Comparison of ENCODE assay signal across 21 mouse cellular contexts in genomic region chr1:89770298-89770697, GRCm38 (mm10).
DNase-seq lines count a peak whose midpoint lies in the region; ATAC-seq and TF ChIP-seq lines count a peak whose summit lies in the region.
"Had no signal": no experiment of that assay in that cellular context is flagged by ENCODE, and none has a peak within 500 bp of the region (broad histone marks: within the 10 kb centered on the region; RNA-seq: fewer than 3 reads in every experiment).

No protein-coding gene starts in this region.

- H3K9ac ChIP-seq in heart, postnatal 0 days (replicated peaks; ENCODE audit: low read depth, low read length): no peak overlapping the region
- no peak overlapping the region for H3K9ac ChIP-seq in liver, embryonic 14.5 days (replicated peaks)
- no peak overlapping the region for H3K9ac ChIP-seq in liver, embryonic 11.5 days (ENCODE audit: low read depth, low read length)
- H3K9ac ChIP-seq in ES-Bruce4 (ENCODE audit: low read depth, poor library complexity, severe bottlenecking): no peak overlapping the region
- H3K9ac ChIP-seq: embryonic facial prominence, embryonic 13.5 days; hindbrain, embryonic 13.5 days; neural tube, embryonic 15.5 days had no signal

- no peak overlapping the region for H3K4me3 ChIP-seq in heart, postnatal 0 days (ENCODE audit: low read depth, low read length)
- H3K4me3 ChIP-seq in liver, embryonic 14.5 days (ENCODE audit: insufficient read depth in 1 of 2, low read depth in 2 of 2, low read length in 2 of 2): no peak overlapping the region
- no peak overlapping the region for H3K4me3 ChIP-seq in liver, embryonic 11.5 days (ENCODE audit: low read depth, low read length)
- no peak overlapping the region for H3K4me3 ChIP-seq in ES-Bruce4 (ENCODE audit: low read depth, low read length)
- H3K4me3 ChIP-seq: embryonic facial prominence, embryonic 13.5 days; hindbrain, embryonic 13.5 days; limb, embryonic 10.5 days; neural tube, embryonic 15.5 days had no signal

- H3K4me2 ChIP-seq in heart, postnatal 0 days (ENCODE audit: low read depth, low read length): no peak overlapping the region
- H3K4me2 ChIP-seq in liver, embryonic 14.5 days (ENCODE audit: low read depth): no peak overlapping the region
- H3K4me2 ChIP-seq in liver, embryonic 11.5 days: no peak overlapping the region
- H3K4me2 ChIP-seq: embryonic facial prominence, embryonic 13.5 days; hindbrain, embryonic 13.5 days; midbrain, embryonic 11.5 days; neural tube, embryonic 15.5 days had no signal

- no peak for ATAC-seq in heart, postnatal 0 days (ENCODE audit: insufficient read depth, low read depth)
- ATAC-seq in liver, embryonic 14.5 days (ENCODE audit: insufficient read depth): no peak
- ATAC-seq in liver, embryonic 11.5 days (replicated peaks; ENCODE audit: low FRiP score): no peak

- no peak for DNase-seq in heart, postnatal 0 days (ENCODE audit: low spot score)
- DNase-seq in heart, adult 11 months: no peak
- DNase-seq in liver, embryonic 14.5 days (ENCODE audit: low read depth in 3 of 3, low spot score in 3 of 3): no peak
- DNase-seq in liver, embryonic 11.5 days (ENCODE audit: low spot score): no peak
- peak; percentile 1 for DNase-seq in induced T-regulatory cell, adult 2 months (ENCODE audit: low read depth)
- no peak for DNase-seq in cerebellum, postnatal 10 days
- DNase-seq: adrenal gland, postnatal 14 days; cerebellum, adult 18-20 months; gastrocnemius, postnatal 10 days; heart, postnatal 10 days; kidney, adult 18-20 months; kidney, postnatal 4 days; right cerebral cortex, postnatal 4 days; thymus, postnatal 25 days had no signal

- H3K36me3 ChIP-seq in heart, postnatal 0 days (replicated peaks; ENCODE audit: control insufficient read depth, insufficient read depth, low read length): 0 out of 2 replicates have a peak, but pooled peaks cover 4% of the 10 kb centered on the region
- no peaks in the 10 kb centered on the region for H3K36me3 ChIP-seq in liver, embryonic 14.5 days (replicated peaks; ENCODE audit: control insufficient read depth, insufficient read depth, low read depth)
- no peaks in the 10 kb centered on the region for H3K36me3 ChIP-seq in liver, embryonic 11.5 days (ENCODE audit: control insufficient read depth, insufficient read depth, low read length)
- H3K36me3 ChIP-seq in ES-Bruce4 (ENCODE audit: control insufficient read depth, insufficient read depth, low read length, poor library complexity, severe bottlenecking): no peaks in the 10 kb centered on the region
- H3K36me3 ChIP-seq: embryonic facial prominence, embryonic 13.5 days had no signal

- H3K9me3 ChIP-seq in heart, postnatal 0 days (replicated peaks; ENCODE audit: control insufficient read depth, low read length): no peaks in the 10 kb centered on the region
- no peaks in the 10 kb centered on the region for H3K9me3 ChIP-seq in liver, embryonic 14.5 days (ENCODE audit: control insufficient read depth, low read length)
- H3K9me3 ChIP-seq in liver, embryonic 11.5 days (ENCODE audit: control insufficient read depth, low read length): no peaks in the 10 kb centered on the region
- H3K9me3 ChIP-seq in ES-Bruce4 (replicated peaks; ENCODE audit: control insufficient read depth, insufficient read depth, low read length, poor library complexity, severe bottlenecking): no peaks in the 10 kb centered on the region
- H3K9me3 ChIP-seq: embryonic facial prominence, embryonic 13.5 days; hindbrain, embryonic 13.5 days; limb, embryonic 10.5 days; neural tube, embryonic 15.5 days had no signal

- H3K27ac ChIP-seq in heart, postnatal 0 days (ENCODE audit: low read depth): no peak overlapping the region
- H3K27ac ChIP-seq in liver, embryonic 14.5 days: no peak overlapping the region
- H3K27ac ChIP-seq in liver, embryonic 11.5 days (ENCODE audit: low read depth, low read length): no peak overlapping the region
- no peak overlapping the region for H3K27ac ChIP-seq in ES-Bruce4 (ENCODE audit: insufficient read depth, low read length)
- H3K27ac ChIP-seq: embryonic facial prominence, embryonic 13.5 days; hindbrain, embryonic 13.5 days; limb, embryonic 10.5 days; macrophage; neural tube, embryonic 15.5 days had no signal

- no peaks in the 10 kb centered on the region for H3K27me3 ChIP-seq in heart, postnatal 0 days (ENCODE audit: control insufficient read depth, insufficient read depth, low read length)
- H3K27me3 ChIP-seq in liver, embryonic 14.5 days (ENCODE audit: control insufficient read depth, insufficient read depth, low read length): no peaks in the 10 kb centered on the region
- no peaks in the 10 kb centered on the region for H3K27me3 ChIP-seq in liver, embryonic 11.5 days (replicated peaks; ENCODE audit: control insufficient read depth, insufficient read depth, low read length)
- no peaks in the 10 kb centered on the region for H3K27me3 ChIP-seq in ES-Bruce4 (ENCODE audit: control insufficient read depth, insufficient read depth, low read length, poor library complexity, severe bottlenecking)
- H3K27me3 ChIP-seq: embryonic facial prominence, embryonic 13.5 days; hindbrain, embryonic 13.5 days; neural tube, embryonic 15.5 days had no signal

- 78% methylated on average over 1 of the region's 1 CpGs for WGBS in heart, postnatal 0 days
- 45% methylated on average over 1 of the region's 1 CpGs for WGBS in liver, embryonic 14.5 days (ENCODE audit: insufficient replicate concordance)
- 61% methylated on average over 1 of the region's 1 CpGs for WGBS in liver, embryonic 11.5 days

- H3K4me1 ChIP-seq in heart, postnatal 0 days (ENCODE audit: control insufficient read depth, insufficient read depth): no peaks in the 10 kb centered on the region
- H3K4me1 ChIP-seq in liver, embryonic 14.5 days (replicated peaks; ENCODE audit: control insufficient read depth in 2 of 2, insufficient read depth in 2 of 2, low read length in 1 of 2): no peaks in the 10 kb centered on the region
- 0 out of 2 replicates have a peak, but pooled peaks cover 3% of the 10 kb centered on the region for H3K4me1 ChIP-seq in liver, embryonic 11.5 days (replicated peaks; ENCODE audit: control insufficient read depth, insufficient read depth, low read length)
- no peaks in the 10 kb centered on the region for H3K4me1 ChIP-seq in ES-Bruce4 (ENCODE audit: control insufficient read depth, insufficient read depth, low read length)

- TF ChIP-seq EP300 in heart, postnatal 0 days (IDR thresholded peaks at IDR 0.05; ENCODE audit: low read depth): no peak
- no peak for TF ChIP-seq EP300 in liver, embryonic 14.5 days (IDR thresholded peaks at IDR 0.05; ENCODE audit: low read depth)
- no peak for TF ChIP-seq EP300 in ES-Bruce4 (IDR thresholded peaks at IDR 0.05; ENCODE audit: insufficient read depth, low read depth, low read length)

- peak; percentile 29 for TF ChIP-seq CTCF in heart, postnatal 0 days (IDR thresholded peaks at IDR 0.05; ENCODE audit: low read depth)
- TF ChIP-seq CTCF in liver, embryonic 14.5 days (IDR thresholded peaks at IDR 0.05; ENCODE audit: low read depth): peak; percentile 20; the same call in 1 of the 2 replicates
- TF ChIP-seq CTCF in ES-Bruce4 (IDR thresholded peaks at IDR 0.05; ENCODE audit: low read depth, low read length): peak; percentile 16

- TF ChIP-seq POLR2A in ES-Bruce4 (IDR thresholded peaks at IDR 0.05; ENCODE audit: insufficient read depth, low read length): no peak
